Mouse (Mus musculus): ENCODE measurements around the gene Snx6. TPM values are rescaled to one million over a fixed set of nuclear protein-coding genes. Genes with fewer than 3 reads are reported as not detected.

Gene Snx6
- total and polyA plus RNA-seq, 2 experiments = 7.5 to 22.4 TPM

GRCm38 (mm10) chr12:54819181-54819935 lies 23.9 kb upstream of the Snx6 start:
- Histone ChIP-seq H3K79me2 (ENCODE audit: control insufficient read depth, insufficient read depth, low read length) (no peaks in the 10 kb centered on the region), H3K27ac (replicated peaks; ENCODE audit: insufficient read depth, low read depth, low read length) (no peak overlapping the region), H3K4me1 (ENCODE audit: control insufficient read depth, insufficient read depth, low read length) (peaks cover 3% of the 10 kb centered on the region; the same call in 1 of the 2 replicates), H3K36me3 (ENCODE audit: control insufficient read depth, insufficient read depth, low read length) (no peaks in the 10 kb centered on the region), H3K27me3 (ENCODE audit: control insufficient read depth, insufficient read depth, low read length) (no peaks in the 10 kb centered on the region), H3K9ac (ENCODE audit: low read depth, low read length) (no peak overlapping the region), H3K4me3 (ENCODE audit: insufficient read depth, low read depth, low read length) (no peak overlapping the region)
- WGBS = 72% methylated on average over 6 of the region's 6 CpGs
- DNase-seq (ENCODE audit: extremely low read depth, low read depth, low spot score) = no peak
- no peak for TF ChIP-seq CTCF (IDR thresholded peaks at IDR 0.05; ENCODE audit: low read depth, low read length)
- TF ChIP-seq POLR2A (IDR thresholded peaks at IDR 0.05; ENCODE audit: extremely low read depth, insufficient read depth, low read length) = no peak

GRCm38 (mm10) chr12:54810142-54810541 lies 14.6 kb upstream of the Snx6 start:
- TF ChIP-seq CTCF (IDR thresholded peaks at IDR 0.05; ENCODE audit: low read depth, low read length) = no peak
- TF ChIP-seq POLR2A (IDR thresholded peaks at IDR 0.05; ENCODE audit: extremely low read depth, insufficient read depth, low read length) = no peak
- no peaks in the 10 kb centered on the region for H3K79me2 ChIP-seq (ENCODE audit: control insufficient read depth, insufficient read depth, low read length)
- H3K9ac ChIP-seq (ENCODE audit: low read depth, low read length) = no peak overlapping the region
- H3K4me1 ChIP-seq (ENCODE audit: control insufficient read depth, insufficient read depth, low read length) = no peaks in the 10 kb centered on the region; the same call in 1 of the 2 replicates
- H3K27ac ChIP-seq (replicated peaks; ENCODE audit: insufficient read depth, low read depth, low read length) = no peak overlapping the region
- no peaks in the 10 kb centered on the region for H3K36me3 ChIP-seq (ENCODE audit: control insufficient read depth, insufficient read depth, low read length)
- 84% methylated on average over 2 of the region's 2 CpGs for WGBS
- no peak overlapping the region for H3K4me3 ChIP-seq (ENCODE audit: insufficient read depth, low read depth, low read length)
- H3K27me3 ChIP-seq (ENCODE audit: control insufficient read depth, insufficient read depth, low read length) = no peaks in the 10 kb centered on the region
- DNase-seq (ENCODE audit: extremely low read depth, low read depth, low spot score) = no peak

GRCm38 (mm10) chr12:54807481-54807880 lies 12.0 kb upstream of the Snx6 start:
- no peaks in the 10 kb centered on the region; the same call in 1 of the 2 replicates for H3K4me1 ChIP-seq (ENCODE audit: control insufficient read depth, insufficient read depth, low read length)
- DNase-seq (ENCODE audit: extremely low read depth, low read depth, low spot score) = no peak
- no peak overlapping the region for H3K27ac ChIP-seq (replicated peaks; ENCODE audit: insufficient read depth, low read depth, low read length)
- H3K27me3 ChIP-seq (ENCODE audit: control insufficient read depth, insufficient read depth, low read length) = no peaks in the 10 kb centered on the region
- no peaks in the 10 kb centered on the region for H3K36me3 ChIP-seq (ENCODE audit: control insufficient read depth, insufficient read depth, low read length)
- 47% methylated on average over 6 of the region's 6 CpGs for WGBS
- H3K4me3 ChIP-seq (ENCODE audit: insufficient read depth, low read depth, low read length) = no peak overlapping the region
- TF ChIP-seq POLR2A (IDR thresholded peaks at IDR 0.05; ENCODE audit: extremely low read depth, insufficient read depth, low read length) (no peak), CTCF (IDR thresholded peaks at IDR 0.05; ENCODE audit: low read depth, low read length) (no peak)
- H3K79me2 ChIP-seq (ENCODE audit: control insufficient read depth, insufficient read depth, low read length) = no peaks in the 10 kb centered on the region
- H3K9ac ChIP-seq (ENCODE audit: low read depth, low read length) = no peak overlapping the region

GRCm38 (mm10) chr12:54806131-54806530 lies 10.6 kb upstream of the Snx6 start:
- TF ChIP-seq POLR2A (IDR thresholded peaks at IDR 0.05; ENCODE audit: extremely low read depth, insufficient read depth, low read length) = no peak
- no peak overlapping the region for H3K27ac ChIP-seq (replicated peaks; ENCODE audit: insufficient read depth, low read depth, low read length)
- H3K9ac ChIP-seq (ENCODE audit: low read depth, low read length) = no peak overlapping the region
- H3K4me3 ChIP-seq (ENCODE audit: insufficient read depth, low read depth, low read length) = no peak overlapping the region
- no peaks in the 10 kb centered on the region for H3K27me3 ChIP-seq (ENCODE audit: control insufficient read depth, insufficient read depth, low read length)
- H3K79me2 ChIP-seq (ENCODE audit: control insufficient read depth, insufficient read depth, low read length) = no peaks in the 10 kb centered on the region
- 56% methylated on average over 6 of the region's 6 CpGs for WGBS
- DNase-seq (ENCODE audit: extremely low read depth, low read depth, low spot score) = no peak
- no peaks in the 10 kb centered on the region; the same call in 1 of the 2 replicates for H3K4me1 ChIP-seq (ENCODE audit: control insufficient read depth, insufficient read depth, low read length)
- no peaks in the 10 kb centered on the region for H3K36me3 ChIP-seq (ENCODE audit: control insufficient read depth, insufficient read depth, low read length)

- Histone ChIP-seq H3K27me3 (ENCODE audit: control insufficient read depth, insufficient read depth, low read length) (no peaks in the 10 kb centered on the region), H3K9ac (ENCODE audit: low read depth, low read length) (no peak overlapping the region), H3K36me3 (ENCODE audit: control insufficient read depth, insufficient read depth, low read length) (no peaks in the 10 kb centered on the region), H3K4me3 (ENCODE audit: insufficient read depth, low read depth, low read length) (no peak overlapping the region), H3K79me2 (ENCODE audit: control insufficient read depth, insufficient read depth, low read length) (no peaks in the 10 kb centered on the region), H3K4me1 (ENCODE audit: control insufficient read depth, insufficient read depth, low read length) (no peaks in the 10 kb centered on the region; the same call in 1 of the 2 replicates), H3K27ac (replicated peaks; ENCODE audit: insufficient read depth, low read depth, low read length) (no peak overlapping the region)
- 90% methylated on average over 6 of the region's 6 CpGs for WGBS
- TF ChIP-seq CTCF (IDR thresholded peaks at IDR 0.05; ENCODE audit: low read depth, low read length) (no peak), POLR2A (IDR thresholded peaks at IDR 0.05; ENCODE audit: extremely low read depth, insufficient read depth, low read length) (no peak)
- DNase-seq (ENCODE audit: extremely low read depth, low read depth, low spot score) = no peak
Measured at GRCm38 (mm10) chr12:54805254-54806002, 9.9 kb upstream of the Snx6 start.

All from liver, adult 2 months (tissue).